Mouse (Mus musculus): ENCODE measurements around the gene Gm14685. TPM values are rescaled to one million over a fixed set of nuclear protein-coding genes. Genes with fewer than 3 reads are reported as not detected.
A peak's percentile ranks its signal among the peaks of the same experiment; 100 is the strongest.
"Not testable (repeated sequence)": the region's sequence is repeated elsewhere in the genome, so short reads cannot be mapped to it uniquely, and the experiment has no call there.

The Gm14685 gene
- 0.09 and 0.11 TPM in 2 replicates for polyA plus RNA-seq (2014; fragmentation: Nextera tagmentation; extraction: Ambion mirVana)

DNA sequence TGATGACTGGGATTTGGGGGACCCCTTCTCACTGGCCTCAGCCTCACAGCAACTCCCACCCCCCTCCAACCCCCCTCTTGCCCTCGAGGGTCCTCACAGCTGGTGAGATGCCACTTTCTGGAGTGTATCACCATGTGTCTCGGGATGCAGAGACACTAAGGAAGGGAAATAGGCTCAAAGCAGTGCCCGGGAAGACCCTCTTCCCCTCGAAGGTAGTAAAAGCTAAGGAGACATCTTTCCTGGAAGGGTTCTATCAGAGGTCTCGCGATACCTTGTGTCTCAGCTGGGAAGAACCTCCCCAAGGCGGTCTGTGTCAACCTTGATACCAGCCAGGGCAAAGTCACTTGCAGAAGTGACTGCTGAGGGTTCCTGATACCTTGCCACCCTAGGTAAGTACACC is at the start of gene Gm14685:
TSS of gene Gm14685 (plus strand) at position 301 of the 400 bp plus-strand sequence.
- WGBS: no CpG with 5 or more reads among the region's 7 CpGs
- not testable (repeated sequence) for H3K27me3 ChIP-seq (ENCODE audit: insufficient read depth, low read length); H3K4me3 ChIP-seq (ENCODE audit: low read depth, low read length); H3K27ac ChIP-seq (ENCODE audit: low read depth); H3K9ac ChIP-seq; H3K36me3 ChIP-seq (ENCODE audit: insufficient read depth); DNase-seq; ATAC-seq (ENCODE audit: insufficient read depth); H3K4me1 ChIP-seq (ENCODE audit: insufficient read depth); H3K4me2 ChIP-seq; H3K9me3 ChIP-seq (ENCODE audit: low read depth, low read length)

DNA sequence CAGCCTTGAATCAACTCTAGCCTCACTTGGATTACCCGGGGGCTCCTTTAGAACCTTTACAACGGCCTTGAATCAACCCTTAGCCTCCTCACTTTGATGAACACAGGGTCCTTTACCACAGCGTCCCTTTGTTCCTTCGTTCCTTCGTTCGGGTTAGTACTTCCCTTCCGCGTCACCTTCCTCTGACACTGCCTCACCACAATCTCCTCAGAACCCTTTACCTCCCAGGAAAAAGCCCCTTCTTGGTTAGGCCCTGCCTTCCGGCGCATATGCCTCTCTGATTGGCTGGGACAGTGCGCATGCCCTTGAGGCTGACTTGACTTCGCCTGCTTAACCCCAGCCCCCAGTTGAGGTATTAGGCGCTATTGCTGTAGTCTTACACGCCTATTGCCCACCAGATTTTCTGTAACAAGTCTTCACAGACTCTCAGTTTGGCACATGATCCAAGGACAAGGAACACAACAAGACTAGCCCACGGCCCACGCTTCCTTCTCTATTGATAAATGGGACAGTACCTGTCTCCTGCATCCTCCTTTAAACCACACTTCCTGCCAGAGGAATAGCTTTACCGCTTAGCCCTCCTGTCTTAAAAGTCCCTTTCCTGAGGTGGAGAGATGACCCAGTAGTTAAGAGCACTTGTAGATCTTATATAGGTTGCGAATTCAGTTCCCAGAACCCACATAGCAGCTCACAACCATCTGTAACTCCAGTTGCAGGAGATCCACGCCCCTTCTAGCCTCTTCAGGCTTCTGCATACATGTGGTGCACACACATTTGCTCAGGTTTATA is 34.4 kb upstream of the Gm14685 start, which contains the start of gene Xlr4a:
TSS of gene Xlr4a (minus strand) at position 212 of the 789 bp plus-strand sequence.
- WGBS: 79% methylated on average over 18 of the region's 19 CpGs
- H3K36me3 ChIP-seq (ENCODE audit: insufficient read depth): not testable (repeated sequence)

DNA sequence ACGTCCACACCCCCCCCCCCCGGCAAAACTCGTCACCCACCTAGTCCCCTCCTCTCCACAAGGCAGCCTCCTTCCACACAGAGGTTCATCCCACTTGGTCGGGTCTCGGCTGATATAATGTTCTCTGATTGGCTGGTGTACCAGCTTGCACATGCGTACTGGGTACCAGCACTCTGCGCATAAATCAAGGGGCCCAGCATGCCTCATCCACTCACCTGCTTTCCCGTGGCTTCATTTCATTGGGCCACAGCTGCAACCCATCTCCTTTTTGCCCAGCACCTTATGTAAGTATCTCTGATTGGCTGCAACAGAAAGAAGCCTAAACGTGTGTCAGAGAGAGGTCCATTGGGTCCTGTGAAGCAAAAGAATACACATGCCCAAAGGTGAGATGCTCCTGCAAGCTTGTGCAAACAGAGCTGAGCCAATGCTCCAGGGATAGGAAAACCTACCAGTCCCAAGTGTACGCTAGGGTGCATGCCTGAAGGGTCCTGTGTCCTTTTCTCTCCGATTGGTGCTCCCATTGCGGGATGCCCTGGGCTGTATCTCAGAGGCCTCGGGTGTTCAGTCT is 19.8 kb upstream of the Gm14685 start, which contains the start of gene Xlr3a:
TSS of gene Xlr3a (minus strand) at position 155 of the 568 bp plus-strand sequence.
- not testable (repeated sequence) for H3K27ac ChIP-seq (ENCODE audit: low read depth); H3K27me3 ChIP-seq (ENCODE audit: insufficient read depth, low read length); H3K9ac ChIP-seq; H3K36me3 ChIP-seq (ENCODE audit: insufficient read depth); H3K4me3 ChIP-seq (ENCODE audit: low read depth, low read length); H3K4me2 ChIP-seq; ATAC-seq (ENCODE audit: insufficient read depth); H3K9me3 ChIP-seq (ENCODE audit: low read depth, low read length); H3K4me1 ChIP-seq (ENCODE audit: insufficient read depth)
- DNase-seq: peak; percentile 0
- 66% methylated on average over 13 of the region's 13 CpGs for WGBS

More for the DNA sequence above, 34.4 kb upstream of the Gm14685 start, which contains the start of gene Xlr4a:
- not testable (repeated sequence) for DNase-seq; H3K27ac ChIP-seq (ENCODE audit: low read depth); H3K9ac ChIP-seq; H3K9me3 ChIP-seq (ENCODE audit: low read depth, low read length); ATAC-seq (ENCODE audit: insufficient read depth); H3K4me1 ChIP-seq (ENCODE audit: insufficient read depth); H3K27me3 ChIP-seq (ENCODE audit: insufficient read depth, low read length); H3K4me2 ChIP-seq; H3K4me3 ChIP-seq (ENCODE audit: low read depth, low read length)

DNA sequence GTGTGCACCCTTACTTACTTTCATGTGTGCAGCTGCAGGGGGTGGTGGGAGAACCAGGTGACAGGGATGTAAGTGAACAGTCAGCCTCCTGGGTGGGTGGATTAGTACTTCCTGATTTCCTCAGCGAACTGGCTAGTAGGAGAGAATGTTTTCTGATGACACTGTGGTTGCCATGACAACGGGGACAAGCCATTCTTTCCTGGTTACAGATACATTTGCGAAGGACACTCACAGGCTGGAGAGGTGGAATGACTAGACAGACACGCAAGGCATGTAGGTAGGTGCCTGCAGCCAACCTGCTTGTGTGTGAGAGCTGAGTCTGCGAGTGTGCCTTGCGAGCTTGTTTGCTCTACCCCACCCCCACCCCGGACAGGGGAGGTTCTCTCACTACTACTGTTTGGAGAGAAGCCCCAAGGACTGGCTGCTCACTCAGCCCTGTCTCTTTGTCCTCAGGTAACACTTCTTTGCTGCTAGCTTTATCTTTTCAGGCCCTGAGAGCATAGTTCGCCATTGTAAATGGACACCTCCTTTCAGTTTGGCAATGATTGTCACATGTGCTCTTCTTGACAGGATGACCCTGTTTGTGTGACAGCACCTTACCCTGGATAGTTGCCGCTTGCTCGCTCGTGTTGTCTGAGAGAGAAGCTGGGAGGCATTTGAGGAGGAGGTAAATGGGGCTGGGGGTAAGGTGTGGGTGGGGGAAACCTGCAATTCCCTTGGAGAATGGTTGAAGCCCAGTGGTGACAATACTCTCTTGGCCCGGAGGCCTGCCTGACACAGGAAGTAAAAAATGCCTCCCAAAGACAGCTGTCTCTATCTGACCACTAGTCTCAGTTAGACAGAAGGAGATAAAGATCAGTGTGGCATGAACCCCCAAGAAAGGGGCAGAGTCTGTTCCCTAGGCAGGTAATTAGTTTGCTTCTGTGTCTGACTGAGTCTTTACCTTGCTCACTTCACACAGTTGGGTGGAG is 6.3 kb downstream of the Gm14685 start:
- H3K9me3 ChIP-seq (ENCODE audit: low read depth, low read length); H3K4me1 ChIP-seq (ENCODE audit: insufficient read depth); H3K4me3 ChIP-seq (ENCODE audit: low read depth, low read length); H3K9ac ChIP-seq; H3K36me3 ChIP-seq (ENCODE audit: insufficient read depth); H3K27me3 ChIP-seq (ENCODE audit: insufficient read depth, low read length); DNase-seq; H3K4me2 ChIP-seq; H3K27ac ChIP-seq (ENCODE audit: low read depth): not testable (repeated sequence)
- no CpG with 5 or more reads among the region's 12 CpGs for WGBS
- ATAC-seq (ENCODE audit: insufficient read depth): peak; percentile 31; the same call in 1 of the 2 replicates

DNA sequence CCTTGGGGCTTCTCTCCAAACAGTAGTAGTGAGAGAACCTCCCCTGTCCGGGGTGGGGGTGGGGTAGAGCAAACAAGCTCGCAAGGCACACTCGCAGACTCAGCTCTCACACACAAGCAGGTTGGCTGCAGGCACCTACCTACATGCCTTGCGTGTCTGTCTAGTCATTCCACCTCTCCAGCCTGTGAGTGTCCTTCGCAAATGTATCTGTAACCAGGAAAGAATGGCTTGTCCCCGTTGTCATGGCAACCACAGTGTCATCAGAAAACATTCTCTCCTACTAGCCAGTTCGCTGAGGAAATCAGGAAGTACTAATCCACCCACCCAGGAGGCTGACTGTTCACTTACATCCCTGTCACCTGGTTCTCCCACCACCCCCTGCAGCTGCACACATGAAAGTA is 26.4 kb downstream of the Gm14685 start:
- H3K4me2 ChIP-seq: not testable (repeated sequence)
- peak; percentile 68 for ATAC-seq (ENCODE audit: insufficient read depth)

DNA sequence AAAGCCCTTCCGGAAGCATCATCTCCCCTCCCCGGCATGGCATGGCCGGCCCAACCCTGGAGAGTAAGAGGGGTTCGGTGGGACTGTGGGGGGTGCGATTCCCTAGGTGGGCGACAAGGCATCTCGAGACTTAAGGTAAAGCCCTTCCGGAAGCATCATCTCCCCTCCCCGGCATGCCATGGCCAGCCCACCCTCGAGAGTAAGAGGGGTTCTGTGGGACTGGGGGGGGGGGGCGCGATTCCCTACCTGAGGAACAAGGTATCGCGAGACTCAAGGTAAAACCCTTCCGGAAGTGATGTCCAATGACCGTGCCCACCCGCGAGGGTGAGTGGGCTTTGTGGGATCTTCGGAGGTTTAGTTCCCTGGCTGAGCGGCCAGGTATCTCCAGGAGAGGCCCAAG is 31.6 kb downstream of the Gm14685 start, which contains the start of gene Xlr5b:
TSS of gene Xlr5b (plus strand) at position 301 of the 400 bp plus-strand sequence.
- not testable (repeated sequence) for H3K27me3 ChIP-seq (ENCODE audit: insufficient read depth, low read length); DNase-seq; H3K27ac ChIP-seq (ENCODE audit: low read depth); ATAC-seq (ENCODE audit: insufficient read depth); H3K36me3 ChIP-seq (ENCODE audit: insufficient read depth); H3K9ac ChIP-seq; H3K4me2 ChIP-seq; H3K4me1 ChIP-seq (ENCODE audit: insufficient read depth); H3K4me3 ChIP-seq (ENCODE audit: low read depth, low read length); H3K9me3 ChIP-seq (ENCODE audit: low read depth, low read length)
- WGBS: no CpG with 5 or more reads among the region's 20 CpGs

More for the DNA sequence above, 26.4 kb downstream of the Gm14685 start:
- DNase-seq; H3K36me3 ChIP-seq (ENCODE audit: insufficient read depth); H3K9ac ChIP-seq; H3K27ac ChIP-seq (ENCODE audit: low read depth); H3K4me1 ChIP-seq (ENCODE audit: insufficient read depth); H3K4me3 ChIP-seq (ENCODE audit: low read depth, low read length); H3K9me3 ChIP-seq (ENCODE audit: low read depth, low read length); H3K27me3 ChIP-seq (ENCODE audit: insufficient read depth, low read length): not testable (repeated sequence)
- WGBS: no CpG with 5 or more reads among the region's 7 CpGs

DNA sequence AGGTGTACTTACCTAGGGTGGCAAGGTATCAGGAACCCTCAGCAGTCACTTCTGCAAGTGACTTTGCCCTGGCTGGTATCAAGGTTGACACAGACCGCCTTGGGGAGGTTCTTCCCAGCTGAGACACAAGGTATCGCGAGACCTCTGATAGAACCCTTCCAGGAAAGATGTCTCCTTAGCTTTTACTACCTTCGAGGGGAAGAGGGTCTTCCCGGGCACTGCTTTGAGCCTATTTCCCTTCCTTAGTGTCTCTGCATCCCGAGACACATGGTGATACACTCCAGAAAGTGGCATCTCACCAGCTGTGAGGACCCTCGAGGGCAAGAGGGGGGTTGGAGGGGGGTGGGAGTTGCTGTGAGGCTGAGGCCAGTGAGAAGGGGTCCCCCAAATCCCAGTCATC is 32.5 kb downstream of the Gm14685 start, which contains the start of gene DXBay18:
TSS of gene DXBay18 (minus strand) at position 101 of the 400 bp plus-strand sequence.
- WGBS: no CpG with 5 or more reads among the region's 7 CpGs

DNA sequence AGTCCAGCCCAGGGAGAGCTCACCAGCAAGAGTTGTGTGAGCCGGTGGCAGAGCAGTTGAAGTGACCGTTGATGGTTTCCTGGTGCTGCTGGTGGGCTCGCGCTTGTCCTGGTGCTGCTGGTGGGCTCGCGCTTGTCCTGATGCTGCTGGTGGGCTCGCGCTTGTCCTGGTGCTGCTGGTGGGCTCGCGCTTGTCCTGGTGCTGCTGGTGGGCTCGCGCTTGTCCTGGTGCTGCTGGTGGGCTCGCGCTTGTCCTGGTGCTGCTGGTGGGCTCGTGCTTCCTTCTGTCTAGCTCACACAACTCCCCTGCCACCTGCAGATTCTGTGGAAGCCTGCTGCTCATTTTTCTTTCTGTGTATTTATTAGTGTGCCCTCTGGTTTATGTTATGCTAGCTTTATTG is 60.0 kb downstream of the Gm14685 start, which contains the start of gene Spin2d:
TSS of gene Spin2d (minus strand) at position 101 of the 400 bp plus-strand sequence.
- H3K4me1 ChIP-seq (ENCODE audit: insufficient read depth); H3K4me2 ChIP-seq; H3K9me3 ChIP-seq (ENCODE audit: low read depth, low read length); DNase-seq; H3K27ac ChIP-seq (ENCODE audit: low read depth); H3K27me3 ChIP-seq (ENCODE audit: insufficient read depth, low read length); H3K4me3 ChIP-seq (ENCODE audit: low read depth, low read length); H3K9ac ChIP-seq; ATAC-seq (ENCODE audit: insufficient read depth); H3K36me3 ChIP-seq (ENCODE audit: insufficient read depth): not testable (repeated sequence)
- 76% methylated on average over 6 of the region's 15 CpGs for WGBS

More for the DNA sequence above, 32.5 kb downstream of the Gm14685 start, which contains the start of gene DXBay18:
- not testable (repeated sequence) for H3K27ac ChIP-seq (ENCODE audit: low read depth); ATAC-seq (ENCODE audit: insufficient read depth); H3K4me1 ChIP-seq (ENCODE audit: insufficient read depth); H3K36me3 ChIP-seq (ENCODE audit: insufficient read depth); H3K9me3 ChIP-seq (ENCODE audit: low read depth, low read length); DNase-seq; H3K4me2 ChIP-seq; H3K27me3 ChIP-seq (ENCODE audit: insufficient read depth, low read length); H3K9ac ChIP-seq; H3K4me3 ChIP-seq (ENCODE audit: low read depth, low read length)
